Mouse (Mus musculus) lung, postnatal 0 days (tissue): ENCODE measurements around the gene Plekhm2.

Source experiments
- CTCF ChIP-seq: IDR thresholded peaks from 2 replicates; pipeline ENCODE4 v1.5.1; 2016; ENCODE audit warnings: antibody characterized with exemption, mild to moderate bottlenecking
- EP300 ChIP-seq: IDR thresholded peaks from 2 replicates; pipeline ENCODE4 v1.6.1; 2016; ENCODE audit warnings: antibody characterized with exemption, mild to moderate bottlenecking, control low read depth

DNA sequence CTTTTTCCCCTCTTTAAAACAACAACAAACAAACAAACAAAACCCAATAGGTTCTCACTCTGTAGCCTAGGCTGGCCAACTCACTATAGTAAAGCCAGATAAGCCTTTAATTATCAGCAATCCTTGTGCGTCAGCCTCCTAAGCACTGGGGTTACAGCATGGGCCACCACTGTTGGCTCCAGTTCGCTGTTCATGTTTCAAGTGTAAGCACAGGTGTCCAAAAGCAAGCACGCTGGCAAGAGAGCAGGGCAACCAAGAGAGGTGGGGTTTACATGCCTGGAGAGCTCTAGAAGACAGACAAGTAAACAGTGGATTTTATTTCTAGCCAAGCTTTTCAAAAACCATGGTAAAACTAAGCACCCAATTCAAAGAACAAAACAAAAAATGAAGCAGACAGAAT is 21.4 kb upstream of the Plekhm2 start:
- TF ChIP-seq EP300 (no peak), CTCF (no peak)
